Mouse (Mus musculus): ENCODE data around the gene Poglut1.

Poglut1 gene

GRCm38 (mm10) chr16:38549479-38550396 lies at the start of gene Poglut1:
Poglut1 (minus strand) TSS chr16:38550258.
- peak; percentile 85 for DNase-seq

GRCm38 (mm10) chr16:38598986-38599680 lies 49.1 kb upstream of the Poglut1 start:
- DNase-seq, result no peak

- DNase-seq, result no peak
Observed at GRCm38 (mm10) chr16:38596651-38597050, 46.6 kb upstream of the Poglut1 start.

DNA sequence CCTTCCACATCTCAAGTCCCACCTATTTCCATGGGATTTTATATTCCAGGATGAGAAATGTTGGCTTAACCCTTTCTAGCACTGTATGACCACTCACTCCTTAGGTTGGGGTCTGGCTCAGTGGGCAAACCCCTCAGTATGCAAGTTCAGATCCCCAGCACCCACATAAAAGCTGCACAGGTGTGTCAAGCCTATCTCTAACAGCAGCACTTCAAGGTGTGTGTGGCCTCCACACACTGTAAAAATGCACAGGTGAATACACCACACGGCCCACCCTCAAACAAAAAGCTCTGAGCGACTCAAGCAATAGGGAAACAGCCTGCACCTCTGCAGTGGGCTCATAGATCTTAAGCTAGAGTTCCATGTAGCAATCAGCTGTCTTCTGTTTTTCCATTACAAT lies 46.0 kb upstream of the Poglut1 start:
- no peak for DNase-seq

DNA sequence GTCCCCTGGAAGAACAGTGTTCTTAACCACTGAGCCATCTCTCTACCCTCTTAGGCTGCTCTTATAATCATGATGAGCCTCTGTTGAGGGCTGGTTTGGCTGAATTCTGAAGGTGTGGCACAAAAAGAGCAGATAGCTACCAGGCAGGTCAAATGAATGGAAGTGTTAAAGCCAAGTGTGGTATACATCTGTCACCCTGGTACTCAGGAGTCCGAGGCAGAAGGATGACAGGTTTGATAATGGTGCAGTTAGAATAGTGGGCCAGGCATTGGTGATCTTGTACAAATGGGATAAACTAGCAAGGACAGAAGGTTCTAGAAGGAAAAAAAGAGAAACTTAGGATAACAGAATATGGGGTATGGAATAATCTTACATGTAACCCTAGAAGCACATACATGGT lies 44.4 kb upstream of the Poglut1 start:
- no peak for DNase-seq

- no peak for DNase-seq
Observed at GRCm38 (mm10) chr16:38592946-38593345, 42.9 kb upstream of the Poglut1 start.

- no peak for DNase-seq
Observed at GRCm38 (mm10) chr16:38592026-38592678, 42.1 kb upstream of the Poglut1 start.

DNA sequence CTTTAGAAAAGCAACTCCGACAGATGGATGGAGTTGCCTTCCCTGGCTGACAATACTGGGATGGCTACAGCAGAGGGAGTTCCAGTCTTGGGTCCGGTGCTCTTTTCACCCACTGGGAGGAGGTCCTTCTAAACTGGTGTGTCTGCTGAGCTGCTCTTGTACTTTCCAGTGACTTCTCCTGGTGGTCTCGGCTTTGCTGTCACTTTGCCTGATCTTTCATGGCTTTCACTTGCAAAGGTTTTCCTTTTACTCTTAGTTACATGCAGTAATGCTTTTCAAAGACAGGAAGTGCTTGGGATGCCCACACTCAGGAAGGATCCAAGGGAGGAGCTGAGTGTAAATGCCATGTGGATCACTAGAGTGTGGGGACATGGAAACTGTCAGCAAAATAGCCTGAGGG lies 41.4 kb upstream of the Poglut1 start:
- no peak for DNase-seq

GRCm38 (mm10) chr16:38587572-38587971 lies 37.5 kb upstream of the Poglut1 start:
- DNase-seq, result no peak

GRCm38 (mm10) chr16:38587163-38587562 lies 37.1 kb upstream of the Poglut1 start:
- no peak for DNase-seq

GRCm38 (mm10) chr16:38585186-38585585 lies 35.1 kb upstream of the Poglut1 start:
- DNase-seq, result no peak

- no peak for DNase-seq
Observed at GRCm38 (mm10) chr16:38584761-38585160, 34.7 kb upstream of the Poglut1 start.

- DNase-seq, result no peak
Observed at GRCm38 (mm10) chr16:38571481-38571880, 21.4 kb upstream of the Poglut1 start.

- DNase-seq, result no peak
Observed at GRCm38 (mm10) chr16:38568192-38568591, 18.1 kb upstream of the Poglut1 start.

DNA sequence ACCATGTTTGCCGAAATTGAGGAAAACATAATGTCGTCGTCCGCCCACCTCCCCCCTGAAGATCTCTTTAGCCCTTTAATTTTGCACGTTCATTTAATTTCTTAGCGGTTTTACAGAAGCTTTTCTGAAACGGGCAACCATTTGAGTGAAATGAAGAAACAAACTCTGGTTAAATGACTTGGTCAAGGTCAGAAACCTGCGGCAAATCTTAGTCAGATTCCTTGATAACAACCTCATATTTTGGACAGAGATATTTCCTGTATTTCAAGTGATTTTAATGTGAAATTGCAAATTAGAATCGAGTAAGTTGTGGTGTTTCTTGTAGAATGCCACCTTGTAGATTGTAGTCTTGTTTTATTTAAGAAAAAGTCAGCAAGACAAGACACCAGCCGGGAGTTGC lies 13.5 kb upstream of the Poglut1 start:
- no peak for DNase-seq

- no peak for DNase-seq
Observed at GRCm38 (mm10) chr16:38562968-38563327, 12.9 kb upstream of the Poglut1 start.

GRCm38 (mm10) chr16:38562131-38562967 lies 12.3 kb upstream of the Poglut1 start:
- peak; percentile 95 for DNase-seq

DNA sequence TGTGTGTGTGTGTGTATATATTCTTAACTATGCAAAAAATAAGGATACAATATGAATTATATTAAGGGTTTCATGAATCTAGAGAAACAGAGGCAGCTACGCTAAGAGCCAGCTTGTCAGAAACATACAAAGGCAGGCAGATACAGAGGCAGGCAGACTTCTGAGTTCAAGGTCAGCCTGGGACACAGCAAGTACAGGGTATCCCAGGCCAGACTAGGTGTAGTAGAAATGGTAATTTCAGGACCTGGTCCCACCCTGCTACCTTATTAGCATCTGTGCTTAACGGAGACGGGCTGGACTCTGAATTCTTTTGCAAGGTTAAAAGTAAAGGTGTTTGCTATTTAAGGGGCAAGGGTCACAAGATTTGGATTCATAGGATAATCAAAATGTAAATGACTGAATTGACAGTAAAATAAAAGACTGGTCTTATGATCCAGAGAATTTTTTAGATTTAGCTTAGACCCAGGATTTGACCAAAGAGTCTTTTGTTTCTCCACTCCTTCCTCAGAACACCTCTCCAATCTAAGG lies 8.2 kb upstream of the Poglut1 start, which contains the start of gene Tmem39a:
Tmem39a (plus strand) TSS at position 478 of the 528 bp plus-strand sequence.
- DNase-seq, result no peak

DNA sequence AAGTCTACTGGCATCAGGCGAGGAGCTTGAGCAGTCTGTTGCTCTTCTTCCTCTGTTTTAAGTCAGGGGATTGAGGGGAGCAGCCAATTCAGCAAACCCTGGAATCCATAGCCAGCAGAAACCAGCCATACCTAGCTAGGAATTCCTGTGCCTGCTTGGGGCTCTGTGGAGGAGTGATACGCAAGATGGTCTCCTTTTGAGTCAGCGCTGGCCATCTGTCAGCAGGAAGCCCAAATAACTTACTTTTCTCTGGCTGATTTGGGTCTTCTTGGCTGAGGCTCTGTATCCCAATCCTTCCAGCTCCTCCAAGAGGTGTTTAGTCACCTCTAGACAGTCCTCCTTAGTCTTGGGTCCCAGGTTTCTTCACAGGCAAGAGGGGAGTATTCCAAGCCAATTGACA lies 5.9 kb upstream of the Poglut1 start:
- no peak for DNase-seq

GRCm38 (mm10) chr16:38548000-38548399 lies 2.1 kb downstream of the Poglut1 start:
- DNase-seq, result no peak

DNA sequence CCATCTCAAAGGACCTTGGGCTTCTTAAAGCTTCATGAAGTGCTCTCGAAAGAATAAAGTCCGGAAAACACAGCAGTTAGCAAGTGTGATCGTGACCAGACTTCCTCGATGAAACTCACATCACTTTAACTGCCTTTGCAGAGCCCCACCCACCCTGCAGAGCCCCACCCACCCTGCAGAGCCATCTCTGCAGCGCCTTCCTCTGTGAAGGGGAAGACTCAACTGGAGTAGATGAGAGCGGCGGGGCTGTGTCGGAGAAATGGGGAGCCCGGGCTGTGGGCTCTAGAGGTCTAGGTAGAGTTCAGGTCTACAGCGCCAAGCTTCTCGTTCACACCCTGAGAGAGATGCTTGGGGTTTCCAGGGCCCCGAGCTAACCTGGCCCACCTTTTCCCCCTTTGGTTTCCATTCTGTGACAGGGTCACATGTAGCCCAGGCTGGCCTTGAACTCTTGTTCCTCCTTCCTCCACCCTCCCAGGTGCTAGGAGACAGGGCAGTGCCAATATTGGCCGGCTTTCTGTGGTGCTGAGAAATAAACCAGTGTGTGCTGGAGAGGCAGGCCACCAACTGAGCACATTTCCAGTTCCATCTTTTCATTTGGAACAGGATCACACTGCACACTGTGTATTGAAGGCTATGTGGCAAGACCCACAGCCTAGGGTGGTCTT lies 11.2 kb downstream of the Poglut1 start:
- no peak for DNase-seq

All from cerebellum, adult 9-11 months (tissue).